ENCODE assay signal across 8 mouse cellular contexts in genomic region chr11:64968507-64968906, GRCm38 (mm10). TPM values are rescaled to one million over a fixed set of nuclear protein-coding genes. Genes with fewer than 3 reads are reported as not detected.
DNase-seq lines count a peak whose midpoint lies in the region; ATAC-seq and TF ChIP-seq lines count a peak whose summit lies in the region.

No protein-coding gene starts in this region.

- 2% methylated on average over 3 of the region's 3 CpGs for WGBS in forebrain, embryonic 16.5 days
- 7% methylated on average over 3 of the region's 3 CpGs for WGBS in liver, postnatal 0 days (ENCODE audit: insufficient replicate concordance)

- no peak overlapping the region for H3K4me3 ChIP-seq in forebrain, embryonic 16.5 days (replicated peaks; ENCODE audit: low read length)
- no peak overlapping the region for H3K4me3 ChIP-seq in layer of hippocampus, adult 2 months
- H3K4me3 ChIP-seq in liver, postnatal 0 days (ENCODE audit: low read depth, low read length): no peak overlapping the region

- no peak overlapping the region for H3K9ac ChIP-seq in forebrain, embryonic 16.5 days (replicated peaks; ENCODE audit: low read depth, low read length)
- H3K9ac ChIP-seq in liver, postnatal 0 days (replicated peaks): no peak overlapping the region

- no peaks in the 10 kb centered on the region for H3K36me3 ChIP-seq in forebrain, embryonic 16.5 days (ENCODE audit: control insufficient read depth, insufficient read depth)
- no peaks in the 10 kb centered on the region for H3K36me3 ChIP-seq in liver, postnatal 0 days (replicated peaks; ENCODE audit: insufficient read depth, low read length)

- peak; percentile 78 for DNase-seq in Muller cell, postnatal 12 days (ENCODE audit: inconsistent ontology term)
- DNase-seq in cerebellum, adult 18-20 months: peak; percentile 55 to 60
- peak; percentile 84 for DNase-seq in heart, postnatal 4 days
- DNase-seq in layer of hippocampus, adult 2 months (ENCODE audit: low spot score in 2 of 2): peak; percentile 74 to 84
- peak; percentile 72 for DNase-seq in liver, postnatal 0 days
- peak; percentile 20 for DNase-seq in ovary, adult 18-20 months (ENCODE audit: low spot score)
- DNase-seq in yolk sac, embryonic 10.5 days (ENCODE audit: low spot score): peak; percentile 76

- TF ChIP-seq CTCF in layer of hippocampus, adult 2 months (conservative IDR thresholded peaks at IDR 0.05): peak; percentile 96; the same call in 1 of the 2 replicates
- TF ChIP-seq CTCF in liver, postnatal 0 days (IDR thresholded peaks at IDR 0.05; ENCODE audit: low read depth): peak; percentile 93

- H3K27ac ChIP-seq in forebrain, embryonic 16.5 days (ENCODE audit: low read length): no peak overlapping the region
- no peak overlapping the region for H3K27ac ChIP-seq in layer of hippocampus, adult 2 months
- H3K27ac ChIP-seq in liver, postnatal 0 days (ENCODE audit: low read depth): no peak overlapping the region

- TF ChIP-seq EP300 in liver, postnatal 0 days (IDR thresholded peaks at IDR 0.05; ENCODE audit: low read depth): no peak

- no peak overlapping the region for H3K4me2 ChIP-seq in forebrain, embryonic 16.5 days (ENCODE audit: low read length)
- H3K4me2 ChIP-seq in liver, postnatal 0 days (ENCODE audit: low read depth, low read length): no peak overlapping the region

- H3K4me1 ChIP-seq in forebrain, embryonic 16.5 days (replicated peaks; ENCODE audit: control insufficient read depth, insufficient read depth, low read length): peaks cover 3% of the 10 kb centered on the region; the same call in 1 of the 2 replicates
- peaks cover 4% of the 10 kb centered on the region; the same call in 1 of the 2 replicates for H3K4me1 ChIP-seq in liver, postnatal 0 days (ENCODE audit: insufficient read depth)

- ATAC-seq in forebrain, embryonic 16.5 days: peak; percentile 93
- ATAC-seq in liver, postnatal 0 days: peak; percentile 66

- peaks cover 11% of the 10 kb centered on the region for H3K27me3 ChIP-seq in forebrain, embryonic 16.5 days (replicated peaks; ENCODE audit: control insufficient read depth, insufficient read depth, low read length)
- H3K27me3 ChIP-seq in liver, postnatal 0 days (ENCODE audit: insufficient read depth, low read length): no peaks in the 10 kb centered on the region

- no peaks in the 10 kb centered on the region for H3K9me3 ChIP-seq in forebrain, embryonic 16.5 days (ENCODE audit: control insufficient read depth, low read length)
- H3K9me3 ChIP-seq in liver, postnatal 0 days (ENCODE audit: low read length): no peaks in the 10 kb centered on the region

RNA-seq across cellular contexts. Expression of gene Elac2, which starts 10.3 kb away (rescaled TPM):
- polyA plus RNA-seq in forebrain, embryonic 16.5 days (2015; fragmentation: Nextera tagmentation; extraction: Ambion mirVana): 34.3 and 38.2 TPM in 2 replicates
- total RNA-seq in heart, postnatal 4 days (2021): 10 to 100 TPM; 20.2 to 21.1 TPM
- 10 to 100 TPM; 26.6 to 27.8 TPM for total RNA-seq in layer of hippocampus, adult 2 months (2021)
- polyA plus RNA-seq in liver, postnatal 0 days (2015; fragmentation: Nextera tagmentation; extraction: Ambion mirVana): 8.3 and 9.1 TPM in 2 replicates

Comparison
In these comparisons a context has a peak if more than half of its experiments do, and no peak if none do; other contexts are left out.
1. DNase-seq: peak in every context shown above with its lines; median percentile 84 in heart, postnatal 4 days; 79 in layer of hippocampus, adult 2 months; 78 in Muller cell, postnatal 12 days; 76 in yolk sac, embryonic 10.5 days; 72 in liver, postnatal 0 days; 58 in cerebellum, adult 18-20 months; 20 in ovary, adult 18-20 months.